Mouse (Mus musculus) NIH3T3 (cell line): ENCODE data around the gene Rab37.

Source experiments
- DNase-seq: peaks from one replicate; pipeline ENCODE4 v3.0.0-alpha.2; 2012; ENCODE audit warnings: low read depth

The Rab37 gene

GRCm38 (mm10) chr11:115086213-115086612, 5.0 kb upstream of the Rab37 start:
- no peak for DNase-seq

GRCm38 (mm10) chr11:115089853-115090252, 1.4 kb upstream of the Rab37 start:
- DNase-seq = peak; percentile 15

- DNase-seq = no peak
These were observed 909 bp downstream of the Rab37 start for GRCm38 (mm10) chr11:115092140-115092539.

GRCm38 (mm10) chr11:115098203-115098932, 7.1 kb downstream of the Rab37 start:
- DNase-seq = no peak

- DNase-seq = no peak
These were observed 8.1 kb downstream of the Rab37 start for GRCm38 (mm10) chr11:115099241-115099840.

- DNase-seq = no peak
These were observed 8.9 kb downstream of the Rab37 start for GRCm38 (mm10) chr11:115100032-115100621.

- DNase-seq = peak; percentile 65
These were observed 9.5 kb downstream of the Rab37 start for GRCm38 (mm10) chr11:115100741-115101140.

- no peak for DNase-seq
These were observed 10.4 kb downstream of the Rab37 start for GRCm38 (mm10) chr11:115101615-115102051.

- DNase-seq = no peak
These were observed 10.9 kb downstream of the Rab37 start for GRCm38 (mm10) chr11:115102116-115102515.

GRCm38 (mm10) chr11:115103470-115104413, 12.5 kb downstream of the Rab37 start:
- DNase-seq = no peak

GRCm38 (mm10) chr11:115104769-115105563, 13.7 kb downstream of the Rab37 start:
- DNase-seq = no peak

- no peak for DNase-seq
These were observed 15.4 kb downstream of the Rab37 start for GRCm38 (mm10) chr11:115106638-115107037.

GRCm38 (mm10) chr11:115107403-115107916, 16.2 kb downstream of the Rab37 start:
- no peak for DNase-seq

GRCm38 (mm10) chr11:115108176-115108575, 16.9 kb downstream of the Rab37 start:
- DNase-seq = no peak

- DNase-seq = no peak
These were observed 19.0 kb downstream of the Rab37 start for GRCm38 (mm10) chr11:115110271-115110670.

GRCm38 (mm10) chr11:115112196-115112595, 21.0 kb downstream of the Rab37 start:
- DNase-seq = peak; percentile 7

- no peak for DNase-seq
These were observed 28.2 kb downstream of the Rab37 start for GRCm38 (mm10) chr11:115119409-115119808.

- DNase-seq = no peak
These were observed 37.3 kb downstream of the Rab37 start for GRCm38 (mm10) chr11:115128483-115128882.

- DNase-seq = no peak
These were observed 38.4 kb downstream of the Rab37 start for GRCm38 (mm10) chr11:115129508-115130126.

- no peak for DNase-seq
These were observed 40.6 kb downstream of the Rab37 start for GRCm38 (mm10) chr11:115131768-115132381.
